Mouse (Mus musculus) E14TG2a.4 (cell line): ENCODE measurements around the gene Rasd2.
A peak's percentile ranks its signal among the peaks of the same experiment; 100 is the strongest.

Source experiments
- H3K27me3 ChIP-seq: 2 replicates; pipeline ENCODE4 v1.6.1; 2014; ENCODE audit warnings: low read length, control low read depth; ENCODE audit not compliant: insufficient read depth
- H3K36me3 ChIP-seq: 2 replicates; pipeline ENCODE4 v1.6.1; 2014; ENCODE audit warnings: low read length, control low read depth; ENCODE audit not compliant: insufficient read depth
- H3K4me1 ChIP-seq: replicated peaks from 2 replicates; pipeline ENCODE4 v1.6.1; 2014; ENCODE audit warnings: low read depth, low read length, control low read depth
- H3K4me3 ChIP-seq: replicated peaks from 2 replicates; pipeline ENCODE4 v1.5.1; 2014; ENCODE audit warnings: mild to moderate bottlenecking, low read length
- H3K9me3 ChIP-seq: 2 replicates; pipeline ENCODE4 v1.6.1; 2014; ENCODE audit warnings: low read length, control low read depth
- CTCF ChIP-seq: conservative IDR thresholded peaks from 2 replicates; pipeline ENCODE4 v1.5.1; 2014; ENCODE audit warnings: low read length
- NANOG ChIP-seq: IDR thresholded peaks from 2 replicates; pipeline ENCODE4 v1.6.1; 2014; ENCODE audit warnings: borderline replicate concordance, low read length, mixed read lengths
- POU5F1 ChIP-seq: IDR thresholded peaks from 2 replicates; pipeline ENCODE4 v1.6.1; 2014; ENCODE audit warnings: low read length, borderline replicate concordance

Rasd2 gene

DNA sequence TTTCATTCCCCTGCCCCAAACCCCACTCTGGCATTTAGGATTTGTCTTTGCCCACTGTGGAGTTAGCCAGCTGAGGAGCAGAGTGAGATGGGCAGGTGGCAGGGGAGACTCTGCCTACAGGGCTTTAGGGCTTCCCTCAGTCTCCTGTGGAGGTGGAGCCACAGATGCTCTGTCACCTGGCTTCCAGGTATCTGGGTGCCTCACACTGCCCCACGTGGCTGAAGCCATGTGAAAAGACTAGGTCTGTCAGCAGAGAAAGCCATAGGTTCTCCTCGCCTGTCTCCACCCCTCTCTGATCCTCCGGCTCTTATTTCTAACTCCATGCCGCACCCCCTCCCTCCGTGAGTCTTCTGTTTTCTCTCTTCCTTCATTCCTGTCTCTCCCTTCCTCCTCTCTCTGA is 2.2 kb downstream of the Rasd2 start:
- Histone ChIP-seq H3K9me3 (no peaks in the 10 kb centered on the region; the same call in 1 of the 2 replicates), H3K36me3 (no peaks in the 10 kb centered on the region), H3K4me1 (peaks cover 17% of the 10 kb centered on the region), H3K27me3 (peaks cover 68% of the 10 kb centered on the region), H3K4me3 (no peak overlapping the region)
- TF ChIP-seq CTCF (no peak), NANOG (no peak), POU5F1 (no peak)

DNA sequence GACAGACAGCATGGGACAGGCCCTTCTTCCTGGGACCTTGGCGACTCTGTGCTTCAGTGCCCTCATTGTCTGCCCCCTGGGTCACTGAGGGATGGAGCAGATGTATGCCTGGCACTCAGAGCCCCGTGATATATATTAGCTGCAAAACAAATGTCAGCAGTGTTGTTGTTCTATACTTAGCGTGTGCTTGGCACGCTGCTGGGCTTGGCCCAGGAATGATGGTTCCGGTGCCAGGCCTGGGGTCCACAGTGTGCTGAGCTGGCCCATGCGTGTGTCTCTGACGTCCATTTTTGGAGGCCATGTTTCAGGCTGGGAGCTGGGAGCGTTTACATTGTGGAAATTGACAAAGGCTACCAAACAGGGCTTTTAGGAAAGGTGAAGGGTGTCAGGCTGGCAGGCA is 3.1 kb downstream of the Rasd2 start:
- H3K4me3 ChIP-seq, result no peak overlapping the region
- no peak for TF ChIP-seq POU5F1
- no peak for TF ChIP-seq NANOG
- H3K27me3 ChIP-seq, result peaks cover 58% of the 10 kb centered on the region
- peaks cover 12% of the 10 kb centered on the region for H3K4me1 ChIP-seq
- H3K9me3 ChIP-seq, result no peaks in the 10 kb centered on the region; the same call in 1 of the 2 replicates
- 0 out of 2 replicates have a peak, but pooled peaks cover under 1% of the 10 kb centered on the region for H3K36me3 ChIP-seq

DNA sequence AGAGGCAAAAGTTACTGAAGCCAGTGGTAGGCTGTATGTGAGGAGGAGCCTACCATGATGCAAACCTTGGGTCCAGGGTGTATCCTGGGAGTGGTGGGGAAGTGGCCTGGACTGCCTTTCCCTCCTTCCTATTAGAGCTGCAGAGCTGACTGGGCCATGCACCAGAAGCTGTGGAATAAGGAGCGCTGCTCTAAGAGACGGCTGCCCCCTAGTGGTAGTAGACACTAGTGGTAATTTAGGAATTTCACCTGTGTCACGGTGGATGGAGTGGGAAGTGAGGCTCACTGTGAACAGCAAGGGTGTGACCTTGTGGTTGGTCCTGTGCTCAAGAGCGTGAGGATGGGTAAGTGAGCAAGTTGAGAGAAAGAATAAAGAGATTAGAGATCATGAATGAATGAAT is 4.2 kb downstream of the Rasd2 start:
- H3K36me3 ChIP-seq, result 0 out of 2 replicates have a peak, but pooled peaks cover 3% of the 10 kb centered on the region
- TF ChIP-seq POU5F1 (no peak), CTCF (peak; percentile 66), NANOG (no peak)
- H3K9me3 ChIP-seq, result no peaks in the 10 kb centered on the region; the same call in 1 of the 2 replicates
- peaks cover 3% of the 10 kb centered on the region; the same call in 1 of the 2 replicates for H3K4me1 ChIP-seq
- peaks cover 48% of the 10 kb centered on the region for H3K27me3 ChIP-seq
- H3K4me3 ChIP-seq, result no peak overlapping the region

DNA sequence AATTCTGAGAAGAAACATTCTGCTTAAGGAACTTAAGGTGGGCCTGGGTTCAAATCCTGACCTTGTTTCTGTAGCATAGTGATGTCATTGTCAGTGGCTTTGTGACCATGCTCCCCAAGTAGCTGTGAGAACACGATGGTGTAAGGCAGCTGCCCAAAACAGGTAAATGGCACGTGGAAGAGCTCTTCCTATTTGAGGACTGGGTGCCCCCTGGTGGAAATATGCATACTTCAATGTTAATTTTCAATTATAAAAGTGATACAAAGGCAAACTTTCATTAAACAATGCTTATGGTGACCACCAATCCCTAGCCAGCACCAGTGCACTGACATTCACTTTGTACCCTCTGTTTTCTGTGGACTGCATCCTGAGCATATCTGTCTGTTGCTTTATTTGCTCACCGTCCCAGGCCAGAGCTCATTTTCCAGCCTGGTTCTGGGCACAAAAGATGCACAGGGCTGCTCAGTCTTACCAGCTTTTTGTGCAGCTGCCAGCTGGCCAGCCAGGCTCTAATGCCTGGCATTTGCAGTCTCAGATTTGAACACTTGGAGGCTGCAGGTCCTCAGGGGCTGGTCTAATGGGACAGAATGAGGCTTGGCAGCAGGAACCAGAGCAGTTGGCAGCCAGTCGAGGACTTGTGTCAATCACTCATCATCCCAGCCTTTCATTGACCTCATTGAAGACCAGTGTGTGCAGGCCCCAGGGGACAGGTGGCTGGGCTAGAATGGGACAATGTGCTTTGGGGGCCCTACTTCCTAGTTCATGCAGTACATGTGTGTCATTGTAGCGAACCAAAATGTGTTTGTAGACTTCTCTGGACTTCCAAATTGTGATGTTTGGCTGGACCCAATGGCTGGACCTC is 6.4 kb downstream of the Rasd2 start:
- peaks cover 28% of the 10 kb centered on the region for H3K27me3 ChIP-seq
- peaks cover 15% of the 10 kb centered on the region for H3K9me3 ChIP-seq
- H3K4me3 ChIP-seq, result no peak overlapping the region
- H3K36me3 ChIP-seq, result 0 out of 2 replicates have a peak, but pooled peaks cover 3% of the 10 kb centered on the region
- H3K4me1 ChIP-seq, result no peaks in the 10 kb centered on the region
- no peak for TF ChIP-seq POU5F1
- 0 out of 2 replicates have a peak, but pooled peaks have one; percentile 4 for TF ChIP-seq CTCF

DNA sequence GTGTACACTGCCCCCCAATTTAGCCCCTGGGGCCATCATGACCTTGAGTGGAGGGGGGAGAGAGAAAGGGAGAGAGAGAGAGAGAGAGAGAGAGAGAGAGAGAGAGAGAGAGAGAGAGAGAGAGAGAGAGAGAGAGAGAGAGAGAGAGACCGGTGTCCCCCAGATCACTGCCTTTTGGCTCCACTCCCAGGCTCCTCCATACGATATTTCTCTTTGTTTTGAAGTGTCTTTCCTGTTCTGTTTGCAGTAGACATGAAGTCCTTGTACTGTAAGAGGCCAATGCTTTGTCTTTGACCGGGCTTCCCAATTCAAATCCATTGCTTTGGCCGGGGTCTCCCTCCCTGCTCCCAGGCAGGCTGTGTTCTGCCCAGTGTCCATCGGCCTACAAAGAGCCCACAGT is 8.9 kb downstream of the Rasd2 start:
- no peak for TF ChIP-seq NANOG
- no peak for TF ChIP-seq CTCF
- no peak for TF ChIP-seq POU5F1

DNA sequence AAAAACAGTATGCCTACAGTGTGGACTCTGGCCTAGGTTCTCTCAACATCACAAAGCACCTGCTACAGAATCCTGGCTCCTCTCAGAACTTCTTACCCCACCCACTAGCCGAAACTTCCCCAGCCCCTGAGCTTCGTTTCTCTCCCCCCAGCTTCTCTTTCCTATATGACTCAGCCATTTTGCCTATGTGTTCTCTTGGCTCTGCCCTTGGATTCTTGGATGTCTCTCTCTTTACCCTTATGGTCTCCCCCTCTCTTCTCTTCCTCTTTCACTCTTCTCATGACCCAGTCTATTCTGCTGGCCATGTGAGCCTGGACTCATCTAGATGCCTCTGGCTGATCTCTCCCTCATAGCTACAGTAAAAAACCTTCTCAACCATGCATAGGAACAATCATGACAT is 13.0 kb downstream of the Rasd2 start:
- TF ChIP-seq CTCF, result no peak
- no peak for TF ChIP-seq POU5F1
- no peak for TF ChIP-seq NANOG
- H3K4me1 ChIP-seq, result no peaks in the 10 kb centered on the region
- no peak overlapping the region for H3K4me3 ChIP-seq
- H3K27me3 ChIP-seq, result no peaks in the 10 kb centered on the region
- H3K36me3 ChIP-seq, result 0 out of 2 replicates have a peak, but pooled peaks cover 3% of the 10 kb centered on the region
- H3K9me3 ChIP-seq, result peaks cover 20% of the 10 kb centered on the region

More for the DNA sequence above, 8.9 kb downstream of the Rasd2 start:
- Histone ChIP-seq H3K27me3 (peaks cover 4% of the 10 kb centered on the region; the same call in 1 of the 2 replicates), H3K9me3 (peaks cover 20% of the 10 kb centered on the region), H3K36me3 (0 out of 2 replicates have a peak, but pooled peaks cover 3% of the 10 kb centered on the region), H3K4me1 (no peaks in the 10 kb centered on the region), H3K4me3 (no peak overlapping the region)

DNA sequence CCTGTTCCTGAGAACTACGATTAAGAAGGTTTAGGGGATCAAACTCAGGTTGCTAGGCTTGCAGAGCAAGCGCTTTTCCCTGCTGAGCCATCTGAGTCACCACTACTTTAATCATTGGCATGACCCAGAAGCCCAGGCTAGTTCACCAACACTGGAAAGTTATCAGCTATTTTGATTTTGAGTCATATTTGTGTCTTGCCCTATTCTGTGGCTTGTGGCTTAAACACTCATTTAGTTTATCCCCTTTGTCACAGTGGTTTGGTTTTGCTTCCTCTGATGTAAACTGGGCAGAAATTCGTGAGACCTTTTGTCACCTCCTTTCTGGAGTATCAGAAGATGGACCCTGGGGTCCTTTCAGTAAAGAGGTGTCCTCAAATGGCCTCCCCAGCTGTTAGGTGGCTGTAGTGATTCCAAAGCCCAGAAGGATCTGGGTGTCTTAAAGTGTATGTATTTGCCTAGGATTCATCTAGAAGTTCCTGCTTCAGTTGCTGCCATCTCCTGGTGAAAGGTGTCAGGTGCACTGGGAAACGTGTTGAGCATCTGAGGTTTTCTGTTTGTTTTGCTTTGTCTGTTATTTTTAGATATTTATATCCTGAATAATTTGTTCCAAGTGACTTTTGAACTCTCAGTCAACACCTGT is 20.3 kb downstream of the Rasd2 start:
- H3K27me3 ChIP-seq, result no peaks in the 10 kb centered on the region
- 0 out of 2 replicates have a peak, but pooled peaks cover 5% of the 10 kb centered on the region for H3K9me3 ChIP-seq
- peak; percentile 47 for TF ChIP-seq CTCF
- TF ChIP-seq POU5F1, result no peak
- TF ChIP-seq NANOG, result no peak
- H3K4me3 ChIP-seq, result no peak overlapping the region
- H3K36me3 ChIP-seq, result no peaks in the 10 kb centered on the region
- H3K4me1 ChIP-seq, result no peaks in the 10 kb centered on the region

DNA sequence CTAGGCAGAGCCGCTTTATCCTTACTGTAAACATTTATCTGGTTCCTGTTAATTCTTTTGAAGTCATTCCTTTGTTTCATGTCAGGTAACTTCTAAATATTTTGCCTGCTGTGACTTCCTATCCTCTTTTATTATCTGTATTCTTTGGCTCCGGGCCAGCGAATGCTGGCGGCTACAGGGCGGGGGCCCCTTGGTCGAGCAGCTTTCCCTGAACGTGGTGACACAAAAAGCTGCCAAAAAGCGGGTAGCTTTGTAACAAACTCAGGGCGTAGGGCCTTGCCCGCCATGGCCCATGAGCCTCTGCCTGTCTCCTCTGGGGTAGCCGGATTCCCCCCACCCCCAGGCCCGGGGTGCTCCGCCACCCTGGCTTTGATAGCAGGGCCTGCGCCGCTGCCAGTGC is 33.6 kb downstream of the Rasd2 start:
- no peaks in the 10 kb centered on the region for H3K36me3 ChIP-seq
- H3K9me3 ChIP-seq, result peaks cover 6% of the 10 kb centered on the region
- no peaks in the 10 kb centered on the region for H3K4me1 ChIP-seq
- TF ChIP-seq NANOG, result no peak
- H3K4me3 ChIP-seq, result peak overlapping the region; percentile 48; the same call in 1 of the 2 replicates
- H3K27me3 ChIP-seq, result no peaks in the 10 kb centered on the region
